Mouse (Mus musculus): ENCODE results near the gene Prr5. TPM values are rescaled to one million over a fixed set of nuclear protein-coding genes. Genes with fewer than 3 reads are reported as not detected.
A peak's percentile ranks its signal among the peaks of the same experiment; 100 is the strongest.

Gene Prr5
- polyA plus RNA-seq, 1 experiment from 2014 or later = 34.8 TPM

GRCm38 (mm10) chr15:84691513-84691912 lies 22.1 kb downstream of the Prr5 start:
- H3K27ac ChIP-seq (ENCODE audit: low read depth, low read length) = no peak overlapping the region
- no peak overlapping the region for H3K4me3 ChIP-seq (ENCODE audit: low read length)
- peaks cover 74% of the 10 kb centered on the region for H3K36me3 ChIP-seq (ENCODE audit: control insufficient read depth, insufficient read depth, low read length)
- 86% methylated on average over 6 of the region's 6 CpGs for WGBS
- no peaks in the 10 kb centered on the region for H3K9me3 ChIP-seq (ENCODE audit: control insufficient read depth, low read length)
- H3K27me3 ChIP-seq (ENCODE audit: control insufficient read depth, insufficient read depth, low read length) = no peaks in the 10 kb centered on the region
- H3K9ac ChIP-seq (ENCODE audit: low read depth, low read length) = no peak overlapping the region
- peaks cover 29% of the 10 kb centered on the region for H3K4me1 ChIP-seq (ENCODE audit: control insufficient read depth, insufficient read depth, low read length)
- ATAC-seq (ENCODE audit: low FRiP score, low TSS enrichment) = no peak
- H3K4me2 ChIP-seq (replicated peaks; ENCODE audit: low read depth, low read length) = no peak overlapping the region

- Histone ChIP-seq H3K4me1 (ENCODE audit: control insufficient read depth, insufficient read depth, low read length) (peaks cover 21% of the 10 kb centered on the region), H3K36me3 (ENCODE audit: control insufficient read depth, insufficient read depth, low read length) (peaks cover 81% of the 10 kb centered on the region), H3K4me2 (replicated peaks; ENCODE audit: low read depth, low read length) (no peak overlapping the region), H3K9ac (ENCODE audit: low read depth, low read length) (no peak overlapping the region), H3K9me3 (ENCODE audit: control insufficient read depth, low read length) (no peaks in the 10 kb centered on the region), H3K4me3 (ENCODE audit: low read length) (no peak overlapping the region), H3K27me3 (ENCODE audit: control insufficient read depth, insufficient read depth, low read length) (no peaks in the 10 kb centered on the region), H3K27ac (ENCODE audit: low read depth, low read length) (no peak overlapping the region)
- no peak for ATAC-seq (ENCODE audit: low FRiP score, low TSS enrichment)
- WGBS = 89% methylated on average over 7 of the region's 7 CpGs
Measured at GRCm38 (mm10) chr15:84692645-84693044, 23.2 kb downstream of the Prr5 start.

GRCm38 (mm10) chr15:84696021-84696420 lies 26.6 kb downstream of the Prr5 start:
- WGBS = 56% methylated on average over 4 of the region's 4 CpGs
- Histone ChIP-seq H3K27ac (ENCODE audit: low read depth, low read length) (no peak overlapping the region; the same call in 1 of the 2 replicates), H3K9me3 (ENCODE audit: control insufficient read depth, low read length) (no peaks in the 10 kb centered on the region), H3K4me3 (ENCODE audit: low read length) (no peak overlapping the region), H3K9ac (ENCODE audit: low read depth, low read length) (no peak overlapping the region), H3K36me3 (ENCODE audit: control insufficient read depth, insufficient read depth, low read length) (peaks cover 67% of the 10 kb centered on the region), H3K4me1 (ENCODE audit: control insufficient read depth, insufficient read depth, low read length) (0 out of 2 replicates have a peak, but pooled peaks cover 10% of the 10 kb centered on the region), H3K27me3 (ENCODE audit: control insufficient read depth, insufficient read depth, low read length) (no peaks in the 10 kb centered on the region), H3K4me2 (replicated peaks; ENCODE audit: low read depth, low read length) (no peak overlapping the region)
- ATAC-seq (ENCODE audit: low FRiP score, low TSS enrichment) = no peak; the same call in 1 of the 2 replicates

GRCm38 (mm10) chr15:84697611-84698011 lies 28.2 kb downstream of the Prr5 start:
- Histone ChIP-seq H3K36me3 (ENCODE audit: control insufficient read depth, insufficient read depth, low read length) (peaks cover 68% of the 10 kb centered on the region), H3K27me3 (ENCODE audit: control insufficient read depth, insufficient read depth, low read length) (no peaks in the 10 kb centered on the region), H3K9ac (ENCODE audit: low read depth, low read length) (no peak overlapping the region), H3K4me2 (replicated peaks; ENCODE audit: low read depth, low read length) (no peak overlapping the region), H3K27ac (ENCODE audit: low read depth, low read length) (no peak overlapping the region), H3K4me3 (ENCODE audit: low read length) (no peak overlapping the region), H3K4me1 (ENCODE audit: control insufficient read depth, insufficient read depth, low read length) (0 out of 2 replicates have a peak, but pooled peaks cover 10% of the 10 kb centered on the region), H3K9me3 (ENCODE audit: control insufficient read depth, low read length) (no peaks in the 10 kb centered on the region)
- no peak for ATAC-seq (ENCODE audit: low FRiP score, low TSS enrichment)
- 79% methylated on average over 11 of the region's 11 CpGs for WGBS

GRCm38 (mm10) chr15:84698189-84698588 lies 28.8 kb downstream of the Prr5 start:
- Histone ChIP-seq H3K36me3 (ENCODE audit: control insufficient read depth, insufficient read depth, low read length) (peaks cover 68% of the 10 kb centered on the region), H3K4me3 (ENCODE audit: low read length) (no peak overlapping the region), H3K9me3 (ENCODE audit: control insufficient read depth, low read length) (no peaks in the 10 kb centered on the region), H3K9ac (ENCODE audit: low read depth, low read length) (no peak overlapping the region), H3K27ac (ENCODE audit: low read depth, low read length) (no peak overlapping the region), H3K27me3 (ENCODE audit: control insufficient read depth, insufficient read depth, low read length) (no peaks in the 10 kb centered on the region), H3K4me2 (replicated peaks; ENCODE audit: low read depth, low read length) (no peak overlapping the region), H3K4me1 (ENCODE audit: control insufficient read depth, insufficient read depth, low read length) (0 out of 2 replicates have a peak, but pooled peaks cover 10% of the 10 kb centered on the region)
- 63% methylated on average over 2 of the region's 2 CpGs for WGBS
- no peak for ATAC-seq (ENCODE audit: low FRiP score, low TSS enrichment)

- no peak overlapping the region for H3K9ac ChIP-seq (ENCODE audit: low read depth, low read length)
- H3K9me3 ChIP-seq (ENCODE audit: control insufficient read depth, low read length) = no peaks in the 10 kb centered on the region
- no peaks in the 10 kb centered on the region for H3K27me3 ChIP-seq (ENCODE audit: control insufficient read depth, insufficient read depth, low read length)
- H3K36me3 ChIP-seq (ENCODE audit: control insufficient read depth, insufficient read depth, low read length) = peaks cover 52% of the 10 kb centered on the region
- ATAC-seq (ENCODE audit: low FRiP score, low TSS enrichment) = 0 out of 2 replicates have a peak, but pooled peaks have one; percentile 6
- 0 out of 2 replicates have a peak, but pooled peaks cover 10% of the 10 kb centered on the region for H3K4me1 ChIP-seq (ENCODE audit: control insufficient read depth, insufficient read depth, low read length)
- WGBS = 52% methylated on average over 6 of the region's 6 CpGs
- H3K4me3 ChIP-seq (ENCODE audit: low read length) = no peak overlapping the region
- no peak overlapping the region for H3K4me2 ChIP-seq (replicated peaks; ENCODE audit: low read depth, low read length)
- H3K27ac ChIP-seq (ENCODE audit: low read depth, low read length) = no peak overlapping the region
Measured at GRCm38 (mm10) chr15:84700147-84700794, 30.9 kb downstream of the Prr5 start.

GRCm38 (mm10) chr15:84701947-84702346 lies 32.5 kb downstream of the Prr5 start:
- ATAC-seq (ENCODE audit: low FRiP score, low TSS enrichment) = no peak
- Histone ChIP-seq H3K4me3 (ENCODE audit: low read length) (no peak overlapping the region), H3K27ac (ENCODE audit: low read depth, low read length) (no peak overlapping the region)

GRCm38 (mm10) chr15:84702391-84703345 lies 33.2 kb downstream of the Prr5 start:
- ATAC-seq (ENCODE audit: low FRiP score, low TSS enrichment) = no peak
- Histone ChIP-seq H3K9ac (ENCODE audit: low read depth, low read length) (no peak overlapping the region), H3K9me3 (ENCODE audit: control insufficient read depth, low read length) (no peaks in the 10 kb centered on the region), H3K4me3 (ENCODE audit: low read length) (no peak overlapping the region), H3K27me3 (ENCODE audit: control insufficient read depth, insufficient read depth, low read length) (no peaks in the 10 kb centered on the region), H3K4me2 (replicated peaks; ENCODE audit: low read depth, low read length) (no peak overlapping the region), H3K4me1 (ENCODE audit: control insufficient read depth, insufficient read depth, low read length) (no peaks in the 10 kb centered on the region), H3K36me3 (ENCODE audit: control insufficient read depth, insufficient read depth, low read length) (peaks cover 37% of the 10 kb centered on the region), H3K27ac (ENCODE audit: low read depth, low read length) (no peak overlapping the region)
- WGBS = 86% methylated on average over 29 of the region's 29 CpGs

More at GRCm38 (mm10) chr15:84701947-84702346, 32.5 kb downstream of the Prr5 start:
- no peaks in the 10 kb centered on the region for H3K9me3 ChIP-seq (ENCODE audit: control insufficient read depth, low read length)
- H3K4me1 ChIP-seq (ENCODE audit: control insufficient read depth, insufficient read depth, low read length) = no peaks in the 10 kb centered on the region
- H3K27me3 ChIP-seq (ENCODE audit: control insufficient read depth, insufficient read depth, low read length) = no peaks in the 10 kb centered on the region
- H3K4me2 ChIP-seq (replicated peaks; ENCODE audit: low read depth, low read length) = no peak overlapping the region
- 37% methylated on average over 4 of the region's 4 CpGs for WGBS
- H3K9ac ChIP-seq (ENCODE audit: low read depth, low read length) = no peak overlapping the region
- H3K36me3 ChIP-seq (ENCODE audit: control insufficient read depth, insufficient read depth, low read length) = peaks cover 42% of the 10 kb centered on the region

- no peak for ATAC-seq (ENCODE audit: low FRiP score, low TSS enrichment)
- Histone ChIP-seq H3K27me3 (ENCODE audit: control insufficient read depth, insufficient read depth, low read length) (no peaks in the 10 kb centered on the region), H3K9me3 (ENCODE audit: control insufficient read depth, low read length) (no peaks in the 10 kb centered on the region), H3K36me3 (ENCODE audit: control insufficient read depth, insufficient read depth, low read length) (peaks cover 35% of the 10 kb centered on the region), H3K27ac (ENCODE audit: low read depth, low read length) (no peak overlapping the region), H3K4me1 (ENCODE audit: control insufficient read depth, insufficient read depth, low read length) (no peaks in the 10 kb centered on the region), H3K4me3 (ENCODE audit: low read length) (no peak overlapping the region), H3K4me2 (replicated peaks; ENCODE audit: low read depth, low read length) (no peak overlapping the region), H3K9ac (ENCODE audit: low read depth, low read length) (no peak overlapping the region)
- 89% methylated on average over 7 of the region's 7 CpGs for WGBS
Measured at GRCm38 (mm10) chr15:84703992-84704391, 34.6 kb downstream of the Prr5 start.
